In the genomic region with DNA sequence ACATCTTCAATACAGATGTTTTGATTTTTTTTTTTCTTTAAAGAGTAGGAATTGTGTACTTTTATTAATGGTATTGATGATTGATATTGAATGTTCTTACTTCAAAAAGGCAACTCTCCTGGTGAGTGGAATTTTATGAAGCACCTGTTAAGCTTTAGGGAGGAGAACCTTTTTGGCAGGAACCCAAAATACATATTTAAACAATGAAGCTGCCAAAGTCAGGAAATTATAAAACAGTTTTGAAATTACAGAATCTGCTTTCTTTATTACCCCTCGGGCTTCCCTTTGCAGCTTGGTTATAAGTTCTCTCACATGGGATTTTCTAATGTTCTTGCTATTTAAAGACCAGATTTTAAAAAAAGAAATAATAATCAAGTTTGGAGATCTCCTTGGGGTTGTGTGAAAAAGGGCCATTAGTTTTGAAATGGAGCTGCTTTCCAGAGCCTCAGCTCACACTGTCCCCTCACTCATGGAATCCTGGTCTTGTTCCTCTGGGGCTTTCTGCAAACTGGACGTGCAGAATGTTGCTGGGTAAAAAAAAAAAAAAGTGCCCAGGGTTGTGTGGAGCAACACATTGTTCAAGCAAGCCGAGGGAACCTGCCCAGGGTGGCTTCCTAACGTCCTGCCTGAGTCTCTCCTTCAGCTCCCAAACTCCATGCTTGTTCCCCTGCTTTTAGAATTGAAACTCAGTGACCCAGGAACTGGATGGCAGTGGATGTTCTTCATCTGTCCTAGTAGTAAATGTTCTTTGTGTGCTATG, we compare ENCODE assay signal across 24 mouse cellular contexts.
DNase-seq lines count a peak whose midpoint lies in the region; ATAC-seq and TF ChIP-seq lines count a peak whose summit lies in the region.
"Had no signal": no experiment of that assay in that cellular context is flagged by ENCODE, and none has a peak within 500 bp of the region (broad histone marks: within the 10 kb centered on the region; RNA-seq: fewer than 3 reads in every experiment).

No protein-coding gene starts in this region.

- H3K27me3 ChIP-seq in embryonic facial prominence, embryonic 13.5 days = no peaks in the 10 kb centered on the region
- no peaks in the 10 kb centered on the region for H3K27me3 ChIP-seq in embryonic facial prominence, embryonic 10.5 days (replicated peaks; ENCODE audit: low read depth, poor library complexity, severe bottlenecking)
- no peaks in the 10 kb centered on the region for H3K27me3 ChIP-seq in limb, embryonic 12.5 days
- no peaks in the 10 kb centered on the region for H3K27me3 ChIP-seq in limb, embryonic 10.5 days (ENCODE audit: low read depth, poor library complexity, severe bottlenecking)
- no peaks in the 10 kb centered on the region for H3K27me3 ChIP-seq in limb, embryonic 14.5 days (ENCODE audit: control insufficient read depth, insufficient read depth, low read length)
- H3K27me3 ChIP-seq: embryonic facial prominence, embryonic 12.5 days; heart, embryonic 13.5 days; Patski had no signal

- in situ Hi-C loops in ES-E14 (cut with MboI; ENCODE audit: low sequenced_read_pairs in 2 of 2, unreplicated experiment in 2 of 2) = no loop called here

- peaks cover 27% of the 10 kb centered on the region for H3K36me3 ChIP-seq in embryonic facial prominence, embryonic 13.5 days
- H3K36me3 ChIP-seq in embryonic facial prominence, embryonic 10.5 days (replicated peaks) = peaks cover 25% of the 10 kb centered on the region
- peaks cover 23% of the 10 kb centered on the region for H3K36me3 ChIP-seq in limb, embryonic 12.5 days
- peaks cover 25% of the 10 kb centered on the region for H3K36me3 ChIP-seq in limb, embryonic 10.5 days
- peaks cover 27% of the 10 kb centered on the region for H3K36me3 ChIP-seq in ES-E14 (ENCODE audit: control insufficient read depth, insufficient read depth, low read length, poor library complexity, severe bottlenecking)
- H3K36me3 ChIP-seq in limb, embryonic 14.5 days (ENCODE audit: control insufficient read depth, insufficient read depth, low read length) = peaks cover 23% of the 10 kb centered on the region

- H3K4me1 ChIP-seq in embryonic facial prominence, embryonic 13.5 days = peaks cover 25% of the 10 kb centered on the region
- no peaks in the 10 kb centered on the region for H3K4me1 ChIP-seq in embryonic facial prominence, embryonic 10.5 days
- H3K4me1 ChIP-seq in limb, embryonic 12.5 days (replicated peaks) = peaks cover 26% of the 10 kb centered on the region
- no peaks in the 10 kb centered on the region; the same call in 1 of the 2 replicates for H3K4me1 ChIP-seq in limb, embryonic 10.5 days
- peaks cover 0 to 6% of the 10 kb centered on the region in 2 experiments; a peak in 2 of 4 replicates for H3K4me1 ChIP-seq in ES-E14 (ENCODE audit: control insufficient read depth in 2 of 2, insufficient read depth in 2 of 2, low read length in 2 of 2, poor library complexity in 1 of 2)
- H3K4me1 ChIP-seq in limb, embryonic 14.5 days (ENCODE audit: control insufficient read depth, insufficient read depth, low read length) = peaks cover 28% of the 10 kb centered on the region
- H3K4me1 ChIP-seq: forebrain, embryonic 10.5 days; midbrain, embryonic 10.5 days had no signal

- DNase-seq in embryonic facial prominence, embryonic 10.5 days (ENCODE audit: low spot score) = no peak
- no peak for DNase-seq in limb, embryonic 10.5 days (ENCODE audit: low spot score)
- no peak for DNase-seq in ES-E14 (ENCODE audit: low read depth, low spot score)
- DNase-seq in limb, embryonic 14.5 days (ENCODE audit: low spot score) = peak; percentile 84
- DNase-seq in adrenal gland, adult 2 months = no peak
- no peak for DNase-seq in cerebellum, postnatal 36 days
- DNase-seq: adrenal gland, postnatal 10 days; cerebellum, adult 9-10 months; forebrain, postnatal 0 days; heart, postnatal 4 days; kidney, adult 2 months; kidney, postnatal 36 days; liver; retina, postnatal 1 day; thymus, postnatal 4 days had no signal

- peak overlapping the region; percentile 13 for H3K27ac ChIP-seq in embryonic facial prominence, embryonic 13.5 days
- H3K27ac ChIP-seq in embryonic facial prominence, embryonic 10.5 days (replicated peaks) = no peak overlapping the region
- peak overlapping the region; percentile 65 for H3K27ac ChIP-seq in limb, embryonic 12.5 days
- no peak overlapping the region for H3K27ac ChIP-seq in limb, embryonic 10.5 days
- H3K27ac ChIP-seq in ES-E14 (ENCODE audit: insufficient read depth, low read depth, low read length, poor library complexity, severe bottlenecking) = no peak overlapping the region
- H3K27ac ChIP-seq in limb, embryonic 14.5 days (replicated peaks; ENCODE audit: low read depth, low read length) = peak overlapping the region; percentile 76
- H3K27ac ChIP-seq: embryonic facial prominence, embryonic 12.5 days; forebrain, embryonic 10.5 days; heart, embryonic 13.5 days; hindbrain, postnatal 0 days; macrophage; midbrain, embryonic 10.5 days had no signal

- WGBS in embryonic facial prominence, embryonic 13.5 days = 50% methylated on average over 4 of the region's 4 CpGs
- WGBS in embryonic facial prominence, embryonic 10.5 days = 63% methylated on average over 4 of the region's 4 CpGs
- WGBS in limb, embryonic 12.5 days = 40% methylated on average over 4 of the region's 4 CpGs
- WGBS in limb, embryonic 10.5 days = 78% methylated on average over 4 of the region's 4 CpGs
- 18% methylated on average over 4 of the region's 4 CpGs for WGBS in limb, embryonic 14.5 days

- H3K9ac ChIP-seq in embryonic facial prominence, embryonic 13.5 days = no peak overlapping the region
- H3K9ac ChIP-seq in limb, embryonic 12.5 days (replicated peaks) = no peak overlapping the region
- H3K9ac ChIP-seq in ES-E14 (ENCODE audit: insufficient read depth, low read depth, low read length, poor library complexity, severe bottlenecking) = no peak overlapping the region
- no peak overlapping the region for H3K9ac ChIP-seq in limb, embryonic 14.5 days (ENCODE audit: low read depth, low read length, severe bottlenecking)
- H3K9ac ChIP-seq: embryonic facial prominence, embryonic 12.5 days; forebrain, postnatal 0 days; heart, embryonic 13.5 days had no signal

- no peak overlapping the region for H3K4me3 ChIP-seq in embryonic facial prominence, embryonic 13.5 days
- no peak overlapping the region for H3K4me3 ChIP-seq in embryonic facial prominence, embryonic 10.5 days
- H3K4me3 ChIP-seq in limb, embryonic 12.5 days (replicated peaks) = no peak overlapping the region
- no peak overlapping the region for H3K4me3 ChIP-seq in limb, embryonic 10.5 days
- no peak overlapping the region for H3K4me3 ChIP-seq in ES-E14 (ENCODE audit: insufficient read depth in 1 of 2, low read depth in 1 of 2, low read length in 2 of 2, poor library complexity in 1 of 2, severe bottlenecking in 1 of 2)
- no peak overlapping the region for H3K4me3 ChIP-seq in limb, embryonic 14.5 days (replicated peaks; ENCODE audit: low read length)
- H3K4me3 ChIP-seq: embryonic facial prominence, embryonic 12.5 days; forebrain, embryonic 10.5 days; heart, embryonic 13.5 days; midbrain, embryonic 10.5 days had no signal

- no peaks in the 10 kb centered on the region for H3K9me3 ChIP-seq in embryonic facial prominence, embryonic 13.5 days
- H3K9me3 ChIP-seq in embryonic facial prominence, embryonic 10.5 days = no peaks in the 10 kb centered on the region
- H3K9me3 ChIP-seq in limb, embryonic 12.5 days = no peaks in the 10 kb centered on the region
- H3K9me3 ChIP-seq in limb, embryonic 10.5 days (replicated peaks) = no peaks in the 10 kb centered on the region
- H3K9me3 ChIP-seq in ES-E14 (ENCODE audit: control insufficient read depth, insufficient read depth, low read depth, low read length) = no peaks in the 10 kb centered on the region
- no peaks in the 10 kb centered on the region for H3K9me3 ChIP-seq in limb, embryonic 14.5 days (ENCODE audit: control insufficient read depth, low read length)
- H3K9me3 ChIP-seq: embryonic facial prominence, embryonic 12.5 days; forebrain, embryonic 10.5 days; heart, embryonic 13.5 days; midbrain, embryonic 10.5 days had no signal

- TF ChIP-seq POLR2A in limb, embryonic 14.5 days (IDR thresholded peaks at IDR 0.05; ENCODE audit: borderline replicate concordance, extremely low read depth, insufficient read depth, insufficient read length) = no peak

- H3K4me2 ChIP-seq in embryonic facial prominence, embryonic 13.5 days = no peak overlapping the region
- H3K4me2 ChIP-seq in limb, embryonic 12.5 days = no peak overlapping the region
- 0 out of 2 replicates have a peak overlapping the region, but pooled peaks have one; percentile 3 for H3K4me2 ChIP-seq in limb, embryonic 14.5 days (replicated peaks; ENCODE audit: low read depth, low read length, severe bottlenecking)
- H3K4me2 ChIP-seq: embryonic facial prominence, embryonic 12.5 days; heart, embryonic 13.5 days had no signal

- no peak for ATAC-seq in embryonic facial prominence, embryonic 13.5 days (ENCODE audit: insufficient number of reproducible peaks, insufficient read depth, low FRiP score, low TSS enrichment, low read depth)
- no peak for ATAC-seq in limb, embryonic 12.5 days (ENCODE audit: insufficient number of reproducible peaks, insufficient read depth, low FRiP score, low TSS enrichment, low read depth)
- peak; percentile 45; the same call in 1 of the 2 replicates for ATAC-seq in limb, embryonic 14.5 days (ENCODE audit: low FRiP score, low read depth)
- ATAC-seq: forebrain, postnatal 0 days; hindbrain, postnatal 0 days; Patski had no signal

TF ChIP-seq in ES-E14, 5 proteins besides CTCF, POLR2A, EP300 and RAD21:
- TF ChIP-seq HCFC1 (IDR thresholded peaks at IDR 0.05; ENCODE audit: borderline replicate concordance, insufficient read depth, low read length) (no peak), CHD2 (IDR thresholded peaks at IDR 0.05; ENCODE audit: low read depth, low read length) (no peak), ZNF384 (IDR thresholded peaks at IDR 0.05; ENCODE audit: low read depth, low read length) (0 out of 2 replicates have a peak, but pooled peaks have one; percentile 26), MAFK (IDR thresholded peaks at IDR 0.05; ENCODE audit: insufficient read depth, low read depth, low read length) (no peak), ZC3H11A (IDR thresholded peaks at IDR 0.05; ENCODE audit: borderline replicate concordance, low read depth, low read length) (no peak)

Comparison
In these comparisons a context has a peak if more than half of its experiments do, and no peak if none do; other contexts are left out.
1. H3K27ac ChIP-seq: peak in embryonic facial prominence, embryonic 13.5 days (single experiment), limb, embryonic 12.5 days (single experiment) and limb, embryonic 14.5 days (single experiment); none in embryonic facial prominence, embryonic 10.5 days (single experiment), limb, embryonic 10.5 days (single experiment) and ES-E14 (single experiment).